ENCODE assay signal across 10 mouse cellular contexts in the genomic region with DNA sequence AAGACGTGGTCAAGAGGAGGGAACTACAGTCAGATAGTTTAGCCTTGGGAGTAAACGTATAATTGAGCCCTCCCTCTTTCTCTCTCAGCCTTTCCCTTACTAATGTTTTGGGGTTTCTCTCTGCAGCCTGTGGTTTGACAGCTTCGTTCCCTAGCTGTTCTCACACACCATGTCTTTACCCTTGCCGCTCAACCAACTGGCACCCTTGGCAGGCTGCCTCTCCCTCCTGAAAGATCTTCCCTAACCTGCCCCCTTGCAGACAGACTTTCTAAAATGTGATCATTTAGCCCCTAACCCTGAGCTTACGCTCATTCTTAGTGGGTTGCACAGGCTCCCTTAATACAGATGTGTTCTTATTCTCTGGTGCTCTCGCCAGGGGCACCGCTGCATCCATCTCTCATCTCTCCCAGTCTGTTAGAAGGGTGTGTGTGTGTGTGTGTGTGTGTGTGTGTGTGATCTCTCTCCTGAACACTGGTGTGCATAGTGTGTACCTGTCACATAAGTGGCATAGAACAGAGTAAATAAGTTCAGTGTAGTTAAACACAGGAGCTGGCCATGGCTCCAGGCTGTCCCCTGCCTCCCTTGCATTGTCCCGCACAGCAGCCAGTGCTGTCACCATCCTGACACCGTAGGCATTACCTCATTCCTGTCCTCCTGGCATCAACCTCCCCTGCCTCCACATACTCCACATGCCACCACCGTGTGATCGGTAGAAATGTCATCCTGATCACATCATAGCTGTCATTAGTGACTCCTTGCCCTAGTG.
DNase-seq lines count a peak whose midpoint lies in the region; ATAC-seq lines count a peak whose summit lies in the region.
"Had no signal": no experiment of that assay in that cellular context is flagged by ENCODE, and none has a peak within 500 bp of the region (broad histone marks: within the 10 kb centered on the region; RNA-seq: fewer than 3 reads in every experiment).

No protein-coding gene starts in this region.

- no peaks in the 10 kb centered on the region for H3K27me3 ChIP-seq in heart, embryonic 12.5 days (replicated peaks)
- H3K27me3 ChIP-seq in midbrain, embryonic 11.5 days (ENCODE audit: control insufficient read depth, insufficient read depth, low read length) = no peaks in the 10 kb centered on the region
- H3K27me3 ChIP-seq in midbrain, embryonic 16.5 days (ENCODE audit: control insufficient read depth, insufficient read depth, low read depth, low read length) = no peaks in the 10 kb centered on the region

- 0 out of 2 replicates have a peak, but pooled peaks have one; percentile 29 for ATAC-seq in heart, embryonic 12.5 days (ENCODE audit: insufficient number of reproducible peaks, low FRiP score)
- no peak for ATAC-seq in midbrain, embryonic 11.5 days (ENCODE audit: low FRiP score)
- ATAC-seq in midbrain, embryonic 16.5 days = no peak

- peaks cover 16% of the 10 kb centered on the region for H3K4me1 ChIP-seq in heart, embryonic 12.5 days (replicated peaks)
- no peaks in the 10 kb centered on the region for H3K4me1 ChIP-seq in midbrain, embryonic 11.5 days (ENCODE audit: control insufficient read depth, insufficient read depth, low read length)
- no peaks in the 10 kb centered on the region for H3K4me1 ChIP-seq in midbrain, embryonic 16.5 days (ENCODE audit: control insufficient read depth, insufficient read depth, low read length)

- no peaks in the 10 kb centered on the region for H3K9me3 ChIP-seq in heart, embryonic 12.5 days (replicated peaks)
- no peaks in the 10 kb centered on the region for H3K9me3 ChIP-seq in midbrain, embryonic 11.5 days (ENCODE audit: control insufficient read depth, low read length)
- no peaks in the 10 kb centered on the region for H3K9me3 ChIP-seq in midbrain, embryonic 16.5 days (replicated peaks; ENCODE audit: control insufficient read depth, low read length, poor library complexity, severe bottlenecking)

- no peak for DNase-seq in heart, adult 9 months (ENCODE audit: low spot score in 2 of 2)
- peak; percentile 26 for DNase-seq in midbrain, embryonic 11.5 days (ENCODE audit: low spot score, missing footprints)
- DNase-seq in cerebellum, postnatal 36 days = peak; percentile 50 to 52
- DNase-seq in natural killer cell, adult 2 months (ENCODE audit: low spot score in 2 of 2) = peak; percentile 21 to 48
- no peak for DNase-seq in kidney, postnatal 4 days
- no peak for DNase-seq in embryo, embryonic 9.5 days (ENCODE audit: extremely low spot score)
- DNase-seq: heart, adult 18-20 months; lung, embryonic 14.5 days had no signal

- H3K27ac ChIP-seq in heart, embryonic 12.5 days (ENCODE audit: poor library complexity, severe bottlenecking) = no peak overlapping the region
- H3K27ac ChIP-seq in midbrain, embryonic 11.5 days (ENCODE audit: low read depth, low read length) = no peak overlapping the region
- no peak overlapping the region for H3K27ac ChIP-seq in midbrain, embryonic 16.5 days (ENCODE audit: low read length)

- no peak overlapping the region for H3K4me2 ChIP-seq in heart, embryonic 12.5 days
- no peak overlapping the region for H3K4me2 ChIP-seq in midbrain, embryonic 11.5 days
- no peak overlapping the region for H3K4me2 ChIP-seq in midbrain, embryonic 16.5 days (ENCODE audit: low read length)
- H3K4me2 ChIP-seq: lung, embryonic 14.5 days had no signal

- no peak overlapping the region; the same call in 1 of the 2 replicates for H3K9ac ChIP-seq in heart, embryonic 12.5 days
- H3K9ac ChIP-seq in midbrain, embryonic 11.5 days (ENCODE audit: low read length) = no peak overlapping the region
- no peak overlapping the region for H3K9ac ChIP-seq in midbrain, embryonic 16.5 days (ENCODE audit: low read depth, low read length)
- H3K9ac ChIP-seq: lung, embryonic 14.5 days had no signal

- WGBS in heart, embryonic 12.5 days = 66% methylated on average over 11 of the region's 11 CpGs
- WGBS in midbrain, embryonic 11.5 days = 93% methylated on average over 11 of the region's 11 CpGs
- WGBS in midbrain, embryonic 16.5 days = 84% methylated on average over 11 of the region's 11 CpGs

- H3K36me3 ChIP-seq in heart, embryonic 12.5 days = no peaks in the 10 kb centered on the region; the same call in 1 of the 2 replicates
- H3K36me3 ChIP-seq in midbrain, embryonic 11.5 days (ENCODE audit: control insufficient read depth, insufficient read depth, low read length) = no peaks in the 10 kb centered on the region
- H3K36me3 ChIP-seq in midbrain, embryonic 16.5 days (ENCODE audit: control insufficient read depth, insufficient read depth, low read length) = no peaks in the 10 kb centered on the region

- H3K4me3 ChIP-seq in heart, embryonic 12.5 days = no peak overlapping the region
- no peak overlapping the region for H3K4me3 ChIP-seq in midbrain, embryonic 11.5 days (ENCODE audit: low read depth, low read length)
- no peak overlapping the region for H3K4me3 ChIP-seq in midbrain, embryonic 16.5 days (ENCODE audit: low read depth, low read length)

Comparison
In these comparisons a context has a peak if more than half of its experiments do, and no peak if none do; other contexts are left out.
1. DNase-seq: peak in midbrain, embryonic 11.5 days (single experiment), cerebellum, postnatal 36 days (2 of 2) and natural killer cell, adult 2 months (2 of 2); none in heart, adult 9 months (0 of 2), kidney, postnatal 4 days (0 of 2) and embryo, embryonic 9.5 days (single experiment).